Mouse (Mus musculus) ES-E14 (cell line): ENCODE measurements around the gene Man1c1. TPM values are rescaled to one million over a fixed set of nuclear protein-coding genes. Genes with fewer than 3 reads are reported as not detected.

Source experiments
- DNase-seq: peaks from one replicate; pipeline ENCODE4 v3.0.0-alpha.2; 2013; ENCODE audit warnings: low read depth, low spot score
- H3K27ac ChIP-seq: 2 replicates; pipeline ENCODE4 v1.5.1; 2012; ENCODE audit warnings: low read depth, mild to moderate bottlenecking, low read length, moderate library complexity, mixed read lengths; ENCODE audit not compliant: poor library complexity, insufficient read depth, severe bottlenecking
- H3K36me3 ChIP-seq: 2 replicates; pipeline ENCODE4 v1.6.1; 2012; ENCODE audit warnings: mild to moderate bottlenecking, low read length, moderate library complexity, mixed read lengths; ENCODE audit not compliant: control insufficient read depth, poor library complexity, insufficient read depth, severe bottlenecking
- H3K4me1 ChIP-seq, 2 experiments: fragments of 150-350 bp in 1 of 2; sonication (generic) in 1 of 2; 2 replicates each; pipeline ENCODE4 v1.6.1; 2012; ENCODE audit warnings: low read length in 2 of 2, mild to moderate bottlenecking in 1 of 2, mixed read lengths in 1 of 2; ENCODE audit not compliant: control insufficient read depth in 2 of 2, insufficient read depth in 2 of 2, poor library complexity in 1 of 2
- H3K4me3 ChIP-seq, 2 experiments: fragments of 150-350 bp in 1 of 2; sonication (generic) in 1 of 2; 2 replicates each; pipeline ENCODE4 v1.5.1; 2012; ENCODE audit warnings: low read length in 2 of 2, low read depth in 1 of 2, mild to moderate bottlenecking in 1 of 2, mixed read lengths in 1 of 2; ENCODE audit not compliant: insufficient read depth in 1 of 2, poor library complexity in 1 of 2, severe bottlenecking in 1 of 2
- H3K9ac ChIP-seq: 2 replicates; pipeline ENCODE4 v1.6.1; 2012; ENCODE audit warnings: low read depth, mild to moderate bottlenecking, low read length, mixed read lengths; ENCODE audit not compliant: poor library complexity, insufficient read depth, severe bottlenecking
- H3K9me3 ChIP-seq: fragments of 150-350 bp; sonication (generic); 2 replicates; pipeline ENCODE4 v1.6.1; 2012; ENCODE audit warnings: low read depth, mild to moderate bottlenecking, low read length; ENCODE audit not compliant: control insufficient read depth, insufficient read depth
- CHD2 ChIP-seq: IDR thresholded peaks from 2 replicates; pipeline ENCODE4 v1.6.1; 2014; ENCODE audit warnings: mild to moderate bottlenecking, low read depth, low read length, inconsistent platforms
- HCFC1 ChIP-seq: IDR thresholded peaks from 2 replicates; pipeline ENCODE4 v1.6.1; 2012; ENCODE audit warnings: low read length, inconsistent platforms, borderline replicate concordance; ENCODE audit not compliant: insufficient read depth
- MAFK ChIP-seq: IDR thresholded peaks from 2 replicates; pipeline ENCODE4 v1.6.1; 2014; ENCODE audit warnings: mild to moderate bottlenecking, low read depth, low read length, inconsistent platforms; ENCODE audit not compliant: insufficient read depth
- ZC3H11A ChIP-seq: IDR thresholded peaks from 2 replicates; pipeline ENCODE4 v1.6.1; 2012; ENCODE audit warnings: low read depth, mild to moderate bottlenecking, inconsistent platforms, low read length, borderline replicate concordance
- ZNF384 ChIP-seq: IDR thresholded peaks from 2 replicates; pipeline ENCODE4 v1.6.1; 2012; ENCODE audit warnings: low read depth, low read length, inconsistent platforms
- in situ Hi-C, 2 experiments: fragments of 600-800 bp; cut with MboI; formaldehyde crosslinking; loops; one replicate each; pipeline ENCODE4 v1.15.1; 2025; ENCODE audit warnings: low sequenced_read_pairs in 2 of 2, inconsistent platforms in 1 of 2; ENCODE audit not compliant: unreplicated experiment in 2 of 2
- total RNA-seq: library from RNA; depleted of rRNA; stranded (reverse); fragments of 300-350 nt; gene quantifications from 2 replicates; pipeline ENCODE4 v1.2.3, GENCODE M21; 2012

The Man1c1 gene
- total RNA-seq, 1 experiment, result 6.1 TPM

DNA sequence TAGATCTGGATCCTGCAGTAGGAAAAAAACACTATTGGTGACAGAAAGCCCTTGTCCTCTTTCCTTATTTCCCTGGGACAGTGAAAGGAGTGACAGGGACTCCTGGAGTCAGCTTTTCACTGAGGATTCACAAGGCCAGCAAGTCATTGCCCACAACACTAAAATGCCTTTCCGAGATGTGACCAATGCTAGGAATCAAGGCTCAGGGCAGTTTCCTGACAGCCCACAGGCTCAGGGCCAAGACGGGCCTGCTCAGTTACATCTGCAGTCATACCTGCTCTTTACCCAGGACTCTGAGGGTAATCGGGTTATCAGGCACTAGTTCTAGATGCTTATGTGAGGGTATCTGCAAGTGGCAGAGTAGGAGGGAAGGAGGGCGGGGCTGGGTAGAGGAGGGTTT lies 180.6 kb downstream of the Man1c1 start:
- Histone ChIP-seq H3K27ac (no peak overlapping the region), H3K9ac (no peak overlapping the region), H3K9me3 (no peaks in the 10 kb centered on the region), H3K36me3 (peaks cover 38% of the 10 kb centered on the region), H3K4me1 (0 out of 4 replicates have a peak, but pooled peaks cover 0 to 4% of the 10 kb centered on the region in 2 experiments), H3K4me3 (no peak overlapping the region)
- in situ Hi-C loops, result no loop called here
- TF ChIP-seq ZC3H11A, result no peak
- no peak for TF ChIP-seq MAFK
- no peak for TF ChIP-seq CHD2
- TF ChIP-seq HCFC1, result no peak
- no peak for DNase-seq

DNA sequence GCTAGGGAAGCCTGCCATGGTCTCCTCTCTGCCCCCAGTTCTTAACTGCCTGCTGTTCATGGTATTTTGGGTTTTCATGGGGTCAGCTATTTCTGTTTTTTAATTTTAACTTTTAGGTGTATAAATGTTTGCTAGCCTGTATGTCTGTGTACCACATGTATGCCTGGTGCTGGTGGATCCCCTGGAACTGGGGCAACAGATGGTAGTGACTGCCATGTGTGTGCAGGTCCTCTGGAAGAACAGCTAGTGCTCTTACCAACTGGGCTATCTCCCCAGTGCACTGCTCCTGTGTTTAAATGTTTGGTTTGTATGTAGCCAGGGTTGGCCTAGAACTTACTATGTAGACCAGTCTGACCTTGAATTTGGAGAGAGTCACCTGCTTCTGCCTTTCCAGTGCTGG lies 184.8 kb downstream of the Man1c1 start:
- H3K9me3 ChIP-seq, result no peaks in the 10 kb centered on the region
- peaks cover 23% of the 10 kb centered on the region for H3K36me3 ChIP-seq
- peaks cover 4 to 8% of the 10 kb centered on the region in 2 experiments; a peak in 3 of 4 replicates for H3K4me1 ChIP-seq
- DNase-seq, result no peak
- H3K9ac ChIP-seq, result no peak overlapping the region
- H3K27ac ChIP-seq, result no peak overlapping the region
- TF ChIP-seq ZNF384 (no peak), ZC3H11A (no peak)
- in situ Hi-C loops, result no loop called here
- no peak overlapping the region for H3K4me3 ChIP-seq

DNA sequence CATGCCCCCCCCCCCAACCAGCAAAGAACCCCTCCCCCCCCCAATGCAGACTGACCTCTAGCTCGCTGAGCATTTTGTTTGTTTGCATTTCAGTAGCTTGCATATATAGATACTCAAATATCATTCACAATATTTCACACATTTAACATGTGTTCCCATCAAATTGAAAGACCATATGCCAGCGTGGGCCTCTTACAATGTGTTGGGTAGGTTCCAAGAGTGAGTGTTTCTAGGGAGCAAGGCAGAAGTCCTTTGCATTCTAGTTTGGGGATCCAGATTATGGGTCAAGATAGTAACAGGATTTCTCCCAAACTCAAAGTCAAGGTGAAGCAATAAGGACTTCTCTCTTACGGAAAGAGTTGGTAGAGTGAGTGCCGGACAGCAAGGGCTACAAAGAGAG lies 185.5 kb downstream of the Man1c1 start:
- Histone ChIP-seq H3K4me3 (no peak overlapping the region), H3K9me3 (no peaks in the 10 kb centered on the region), H3K9ac (no peak overlapping the region), H3K4me1 (peaks cover 4 to 11% of the 10 kb centered on the region in 2 experiments), H3K27ac (no peak overlapping the region), H3K36me3 (peaks cover 21% of the 10 kb centered on the region)
- in situ Hi-C loops, result no loop called here
- no peak for DNase-seq
- no peak for TF ChIP-seq HCFC1
- TF ChIP-seq ZNF384, result no peak
- no peak for TF ChIP-seq CHD2
- TF ChIP-seq ZC3H11A, result no peak
- no peak for TF ChIP-seq MAFK

DNA sequence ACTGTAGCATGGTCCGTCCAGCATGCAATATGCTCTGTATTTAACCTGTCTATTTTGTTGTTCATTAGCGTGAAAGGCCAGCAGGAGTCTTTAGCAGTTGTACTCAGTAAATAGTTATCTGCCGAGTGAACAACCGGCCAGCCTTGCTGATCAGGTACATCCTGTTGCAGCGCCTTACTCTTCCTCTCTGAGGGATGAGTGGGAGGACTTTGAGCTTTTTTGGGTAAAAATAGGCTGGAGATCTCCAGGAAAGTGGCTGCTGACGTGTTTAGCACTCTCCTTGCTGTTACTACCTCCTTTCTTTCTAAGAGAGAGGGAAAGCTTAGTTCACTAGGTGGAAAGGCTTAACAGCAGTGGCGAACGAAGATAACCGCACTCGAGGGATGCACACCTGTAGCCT lies 186.4 kb downstream of the Man1c1 start:
- Histone ChIP-seq H3K4me1 (peaks cover 4 to 10% of the 10 kb centered on the region in 2 experiments), H3K36me3 (peaks cover 13% of the 10 kb centered on the region), H3K27ac (no peak overlapping the region), H3K4me3 (no peak overlapping the region), H3K9ac (no peak overlapping the region), H3K9me3 (no peaks in the 10 kb centered on the region)
- in situ Hi-C loops, result no loop called here
- DNase-seq, result no peak
- TF ChIP-seq ZNF384 (no peak), HCFC1 (no peak), ZC3H11A (no peak), MAFK (no peak), CHD2 (no peak)

DNA sequence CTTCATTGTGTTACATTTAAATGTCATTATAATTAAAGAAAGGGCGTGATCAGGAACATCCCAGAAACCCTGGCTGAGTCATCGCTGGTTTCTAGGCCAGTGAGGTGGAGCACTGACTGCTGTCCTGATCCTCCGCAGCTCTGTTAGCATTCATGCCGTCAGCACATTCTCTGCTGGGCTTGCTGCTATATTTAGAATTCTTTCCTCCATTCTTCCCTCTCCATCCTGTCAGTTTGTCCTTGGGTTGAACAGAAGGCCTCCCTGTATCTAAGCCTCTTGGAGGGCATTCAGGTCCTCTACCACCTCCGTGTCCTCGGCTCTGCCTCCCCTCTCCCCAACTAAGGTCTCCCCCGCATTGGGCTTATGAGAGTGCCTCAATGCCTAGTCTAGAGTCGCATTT lies 187.1 kb downstream of the Man1c1 start:
- H3K9me3 ChIP-seq, result no peaks in the 10 kb centered on the region
- in situ Hi-C loops, result no loop called here
- H3K4me3 ChIP-seq, result peak overlapping the region; percentile 22 to 26; a peak in 2 of 4 replicates
- no peak overlapping the region for H3K27ac ChIP-seq
- H3K36me3 ChIP-seq, result peaks cover 11% of the 10 kb centered on the region; the same call in 1 of the 2 replicates
- H3K4me1 ChIP-seq, result peaks cover 4 to 10% of the 10 kb centered on the region in 2 experiments
- no peak for DNase-seq
- H3K9ac ChIP-seq, result peak overlapping the region; percentile 15; the same call in 1 of the 2 replicates
- no peak for TF ChIP-seq HCFC1
